Mouse (Mus musculus) G1E (cell line): ENCODE measurements at regions not wholly inside any gene's neighbourhood (a gene's known extent, or its start where the extent isn't known, plus 50 kb on each side); places are given as distances from the start of the nearest gene placed in this dataset.

Experiments used
- ATAC-seq: 2 replicates; pipeline ENCODE4 v1.8.0; 2016; ENCODE audit warnings: mild to moderate bottlenecking; ENCODE audit not compliant: insufficient number of reproducible peaks, poor library complexity, low FRiP score, severe bottlenecking; ENCODE audit errors: extremely low read depth
- DNase-seq: peaks from one replicate; pipeline ENCODE4 v3.0.0; 2012; ENCODE audit warnings: low spot score
- H3K27me3 ChIP-seq: 2 replicates; pipeline ENCODE4 v1.6.1; 2012; ENCODE audit warnings: mild to moderate bottlenecking, low read length, inconsistent platforms; ENCODE audit not compliant: insufficient read depth
- H3K36me3 ChIP-seq: replicated peaks from 2 replicates; pipeline ENCODE3; 2012; ENCODE audit warnings: mild to moderate bottlenecking, inconsistent platforms
- H3K4me1 ChIP-seq: 2 replicates; pipeline ENCODE4 v1.6.1; 2012; ENCODE audit warnings: low read depth, low read length, inconsistent platforms, mixed read lengths; ENCODE audit not compliant: insufficient read depth
- H3K4me3 ChIP-seq: 2 replicates; pipeline ENCODE4 v1.5.1; 2012; ENCODE audit warnings: low read depth, mild to moderate bottlenecking, inconsistent platforms, low read length, moderate library complexity, mixed read lengths
- H3K9me3 ChIP-seq: replicated peaks from 2 replicates; pipeline ENCODE4 v1.6.1; 2012; ENCODE audit warnings: inconsistent platforms
- CTCF ChIP-seq: IDR thresholded peaks from 2 replicates; pipeline ENCODE4 v1.5.1; 2012; ENCODE audit warnings: low read depth, low read length, inconsistent platforms, mixed read lengths
- GATA1 ChIP-seq: IDR thresholded peaks from 2 replicates; pipeline ENCODE4 v1.6.1; 2012; ENCODE audit warnings: borderline replicate concordance, low read length, inconsistent platforms, mixed read lengths
- GATA2 ChIP-seq: IDR thresholded peaks from 2 replicates; pipeline ENCODE4 v1.6.1; 2012; ENCODE audit warnings: low read depth, low read length, inconsistent platforms, borderline replicate concordance
- POLR2AphosphoS5 ChIP-seq: IDR thresholded peaks from 2 replicates; pipeline ENCODE4 v1.6.1; 2012; ENCODE audit warnings: low read depth, low read length, inconsistent platforms; ENCODE audit not compliant: insufficient replicate concordance
- TAL1 ChIP-seq: conservative IDR thresholded peaks from 2 replicates; pipeline ENCODE4 v1.6.1; 2012; ENCODE audit warnings: low read depth, low read length, inconsistent platforms, mixed read lengths

DNA sequence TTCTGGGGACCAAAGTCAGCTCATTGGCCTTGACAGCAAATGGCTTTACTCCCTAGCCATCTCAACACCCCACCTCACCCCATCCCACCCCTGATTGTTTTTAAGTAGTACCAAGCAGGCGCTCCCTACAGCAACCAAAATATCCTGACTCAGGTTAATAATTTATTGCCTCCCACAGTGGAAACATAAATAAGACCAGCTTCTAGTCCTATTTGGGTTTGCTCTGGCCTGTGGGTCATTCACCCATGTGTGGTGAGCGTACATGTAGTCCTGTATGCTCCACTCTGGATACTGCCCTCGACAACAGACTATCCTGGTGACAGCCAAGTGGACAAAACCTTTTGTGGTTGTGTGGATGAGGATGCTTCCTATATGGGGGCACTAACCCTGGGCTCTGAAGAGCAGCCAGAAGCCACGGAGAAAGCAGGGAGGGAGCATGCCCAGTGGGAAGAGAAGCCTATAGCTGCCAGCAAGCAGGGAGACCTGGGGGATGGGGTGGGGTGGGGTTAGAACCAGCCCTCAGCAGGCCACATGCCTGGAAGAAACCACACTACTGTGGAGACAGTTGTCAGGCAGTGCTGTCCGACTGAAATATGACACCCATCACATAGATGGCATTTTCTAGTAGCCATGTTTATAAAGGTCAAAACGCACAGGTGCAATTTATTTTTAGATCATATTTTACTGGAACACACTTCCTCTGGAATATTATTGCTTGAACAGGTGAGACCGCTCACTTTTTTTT is 141.1 kb upstream of the Irf2bp2 start:
- TF ChIP-seq CTCF (no peak), TAL1 (no peak), GATA2 (no peak), GATA1 (no peak), POLR2AphosphoS5 (no peak)
- Histone ChIP-seq H3K36me3 (no peaks in the 10 kb centered on the region), H3K9me3 (no peaks in the 10 kb centered on the region), H3K4me3 (no peak overlapping the region), H3K27me3 (peaks cover 45% of the 10 kb centered on the region), H3K4me1 (peaks cover 33% of the 10 kb centered on the region)
- DNase-seq (no peak), ATAC-seq (no peak)

DNA sequence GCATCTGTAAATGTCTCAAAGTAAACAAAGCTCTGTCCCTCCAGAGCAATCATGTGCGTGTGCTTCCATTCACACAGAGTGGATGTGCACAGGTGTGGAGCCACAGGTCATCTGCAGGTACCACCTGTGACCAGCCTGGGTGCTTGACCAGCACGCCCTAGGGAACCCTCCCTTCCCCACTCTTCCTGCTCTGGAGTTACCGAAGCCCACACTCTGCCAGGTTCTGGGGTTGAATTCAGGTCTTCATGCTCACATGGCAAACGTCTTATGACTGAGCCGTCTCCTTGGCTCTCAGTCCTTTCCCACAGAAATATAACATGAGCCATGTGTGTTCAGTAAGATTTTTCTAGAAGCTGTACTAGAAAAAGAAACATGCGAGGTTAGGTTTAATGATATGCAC is 140.0 kb upstream of the Irf2bp2 start:
- H3K4me1 ChIP-seq, result peaks cover 42% of the 10 kb centered on the region
- DNase-seq, result no peak
- no peaks in the 10 kb centered on the region for H3K36me3 ChIP-seq
- ATAC-seq, result no peak
- peaks cover 48% of the 10 kb centered on the region for H3K27me3 ChIP-seq
- TF ChIP-seq CTCF (no peak), GATA2 (no peak), TAL1 (no peak)
- no peak overlapping the region for H3K4me3 ChIP-seq
- H3K9me3 ChIP-seq, result no peaks in the 10 kb centered on the region

DNA sequence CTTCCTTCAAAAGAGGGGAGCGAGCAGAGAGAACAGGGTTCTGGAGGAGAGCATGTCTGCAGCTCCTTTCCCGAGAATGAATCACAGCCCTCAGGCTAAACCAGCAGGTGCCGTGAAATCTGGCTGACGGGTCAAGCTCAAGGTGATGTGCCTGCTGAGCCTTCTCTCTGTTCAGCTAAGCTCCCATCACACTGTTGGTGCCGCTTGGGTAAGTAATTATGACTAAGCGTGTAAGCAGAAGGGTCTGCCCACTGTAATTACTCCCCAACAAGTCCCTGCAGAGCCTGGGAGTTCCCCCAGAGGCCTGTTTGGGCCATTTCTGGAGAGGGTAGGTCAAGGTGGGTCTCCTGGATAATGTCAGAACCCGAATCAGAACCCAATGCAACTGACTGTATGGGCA is 139.5 kb upstream of the Irf2bp2 start:
- no peak for TF ChIP-seq GATA2
- no peak for TF ChIP-seq POLR2AphosphoS5
- TF ChIP-seq GATA1, result no peak
- no peak for TF ChIP-seq TAL1
- no peak for TF ChIP-seq CTCF
- Histone ChIP-seq H3K27me3 (peaks cover 49% of the 10 kb centered on the region), H3K36me3 (no peaks in the 10 kb centered on the region), H3K4me3 (no peak overlapping the region), H3K9me3 (no peaks in the 10 kb centered on the region), H3K4me1 (peaks cover 45% of the 10 kb centered on the region)
- ATAC-seq (no peak), DNase-seq (no peak)

DNA sequence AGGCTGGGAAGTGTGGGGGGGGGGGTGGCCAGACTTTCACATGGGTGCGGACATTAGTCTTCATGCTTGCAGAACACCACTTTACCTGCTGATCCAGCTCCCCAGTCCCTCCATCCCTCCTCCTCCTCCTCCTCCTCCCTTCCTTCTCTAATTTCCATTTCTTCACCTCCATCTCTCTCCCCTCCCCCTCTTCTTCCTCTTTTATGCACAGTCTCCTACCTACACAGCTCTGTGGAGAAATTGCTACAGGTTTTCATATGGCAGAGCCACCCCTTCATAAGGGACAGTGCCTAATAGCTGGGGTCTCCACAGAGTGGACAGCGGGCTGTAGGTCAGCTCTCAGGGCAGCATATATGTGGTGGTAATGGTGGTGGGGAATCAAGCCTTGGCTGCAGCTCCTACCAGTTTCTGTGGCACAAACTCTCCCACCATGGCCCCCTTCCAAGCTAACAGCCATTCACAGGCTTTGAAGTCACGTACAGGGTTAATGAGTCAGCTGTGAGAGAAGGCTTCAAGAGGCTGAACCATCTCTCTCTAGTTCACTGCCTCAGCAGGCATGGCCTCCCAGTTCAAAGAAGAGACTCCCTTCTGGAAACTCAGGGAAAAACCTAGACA is 136.3 kb upstream of the Irf2bp2 start:
- DNase-seq (no peak), ATAC-seq (no peak)
- no peaks in the 10 kb centered on the region for H3K36me3 ChIP-seq
- TF ChIP-seq CTCF (no peak), POLR2AphosphoS5 (no peak), GATA1 (no peak), GATA2 (no peak), TAL1 (no peak)
- H3K4me3 ChIP-seq, result no peak overlapping the region
- peaks cover 48% of the 10 kb centered on the region for H3K27me3 ChIP-seq
- peaks cover 26% of the 10 kb centered on the region for H3K4me1 ChIP-seq
- H3K9me3 ChIP-seq, result peaks cover 9% of the 10 kb centered on the region

DNA sequence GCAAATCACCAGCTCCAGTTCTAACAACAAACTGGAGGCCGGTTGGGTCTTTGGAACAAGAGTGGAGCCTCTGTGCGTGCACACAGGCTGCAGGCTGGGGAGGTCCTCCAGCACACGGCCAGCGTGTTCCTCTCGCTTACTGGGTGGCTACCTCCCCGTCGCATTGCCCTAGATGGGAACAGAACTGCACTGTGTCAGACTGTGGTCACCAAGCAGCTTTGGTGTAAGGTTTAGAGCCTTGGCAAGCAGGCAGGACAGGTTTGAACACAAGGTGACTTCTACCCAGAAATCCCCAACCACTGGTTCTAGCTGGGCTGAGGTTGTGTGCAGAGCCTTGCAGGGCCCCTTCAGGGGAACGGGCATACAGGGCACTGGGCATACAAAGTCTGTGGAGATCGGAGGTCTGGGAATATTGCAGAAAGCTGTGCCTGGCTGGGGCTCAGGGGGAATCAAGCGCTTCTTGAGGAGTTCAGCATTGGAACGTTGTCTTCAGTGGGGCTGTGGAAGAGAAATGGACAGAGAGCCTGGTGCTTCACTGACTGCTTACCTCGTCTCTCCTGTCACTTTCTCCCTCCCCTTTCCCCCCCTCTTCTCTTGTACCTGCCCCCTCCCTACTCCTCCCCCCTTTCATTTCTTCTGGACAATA is 135.3 kb upstream of the Irf2bp2 start:
- ATAC-seq, result no peak
- peaks cover 46% of the 10 kb centered on the region for H3K27me3 ChIP-seq
- peaks cover 9% of the 10 kb centered on the region for H3K9me3 ChIP-seq
- peaks cover 23% of the 10 kb centered on the region for H3K4me1 ChIP-seq
- no peak overlapping the region for H3K4me3 ChIP-seq
- TF ChIP-seq CTCF (no peak), POLR2AphosphoS5 (no peak), GATA2 (no peak), GATA1 (no peak), TAL1 (no peak)
- no peaks in the 10 kb centered on the region for H3K36me3 ChIP-seq
- DNase-seq, result no peak

DNA sequence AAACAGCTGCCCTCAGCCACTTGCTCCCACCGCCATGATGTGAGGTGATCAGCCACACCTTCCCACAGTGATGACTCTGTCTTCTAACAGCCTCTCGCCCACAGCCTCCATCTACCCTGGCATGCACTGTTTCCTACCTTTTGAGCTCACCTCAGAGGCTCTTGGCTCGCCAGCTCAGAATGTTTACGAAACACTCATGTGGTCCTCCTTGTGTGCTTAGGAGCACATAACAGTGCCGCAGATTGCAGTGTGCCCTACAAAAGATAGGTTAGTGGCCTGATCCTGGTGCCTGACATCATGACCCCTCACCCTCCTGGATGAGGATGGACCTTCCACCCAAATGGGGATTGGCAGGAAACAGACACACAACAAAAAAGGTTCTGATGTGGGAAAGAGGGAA is 134.3 kb upstream of the Irf2bp2 start:
- Histone ChIP-seq H3K4me1 (peaks cover 23% of the 10 kb centered on the region), H3K36me3 (no peaks in the 10 kb centered on the region), H3K4me3 (no peak overlapping the region), H3K27me3 (peaks cover 45% of the 10 kb centered on the region), H3K9me3 (peaks cover 9% of the 10 kb centered on the region)
- no peak for DNase-seq
- ATAC-seq, result no peak
- TF ChIP-seq CTCF, result no peak
- no peak for TF ChIP-seq GATA1
- no peak for TF ChIP-seq GATA2
- no peak for TF ChIP-seq TAL1
- no peak for TF ChIP-seq POLR2AphosphoS5
